Mouse (Mus musculus) midbrain, postnatal 0 days (tissue): ENCODE measurements around the gene Cntf. TPM values are rescaled to one million over a fixed set of nuclear protein-coding genes. Genes with fewer than 3 reads are reported as not detected.

Experiments used
- ATAC-seq: fragments of 200-750 bp; cut with Nextera tagmentation; 2 replicates; pipeline ENCODE4 v1.8.0; 2017; ENCODE audit warnings: moderate number of reproducible peaks, mild to moderate bottlenecking, moderate TSS enrichment, moderate library complexity; ENCODE audit not compliant: low FRiP score
- DNase-seq: peaks from one replicate; pipeline ENCODE4 v3.0.0-alpha.2; 2015; ENCODE audit warnings: low spot score
- H3K27ac ChIP-seq: fragments of 300-500 bp; sonication (generic); 2 replicates; pipeline ENCODE4 v1.5.1; 2014; ENCODE audit warnings: low read depth, mild to moderate bottlenecking, low read length, mixed read lengths
- H3K27me3 ChIP-seq: fragments of 300-500 bp; sonication (generic); 2 replicates; pipeline ENCODE4 v1.6.1; 2014; ENCODE audit warnings: low read length, control low read depth, mixed read lengths; ENCODE audit not compliant: insufficient read depth
- H3K36me3 ChIP-seq: fragments of 300-500 bp; sonication (generic); 2 replicates; pipeline ENCODE4 v1.6.1; 2014; ENCODE audit warnings: low read length, control low read depth, mixed read lengths; ENCODE audit not compliant: insufficient read depth
- H3K4me1 ChIP-seq: fragments of 300-500 bp; sonication (generic); 2 replicates; pipeline ENCODE4 v1.6.1; 2014; ENCODE audit warnings: mild to moderate bottlenecking, control low read depth, antibody characterized with exemption, low read length, mixed read lengths; ENCODE audit not compliant: insufficient read depth
- H3K4me2 ChIP-seq: fragments of 300-500 bp; sonication (generic); 2 replicates; pipeline ENCODE4 v1.6.1; 2014; ENCODE audit warnings: low read depth, mild to moderate bottlenecking, low read length, mixed read lengths; ENCODE audit not compliant: poor library complexity, severe bottlenecking
- H3K4me3 ChIP-seq: fragments of 300-500 bp; sonication (generic); 2 replicates; pipeline ENCODE4 v1.5.1; 2014; ENCODE audit warnings: low read depth, mild to moderate bottlenecking, low read length, moderate library complexity
- H3K9ac ChIP-seq: fragments of 300-500 bp; sonication (generic); replicated peaks from 2 replicates; pipeline ENCODE4 v1.6.1; 2014; ENCODE audit warnings: mild to moderate bottlenecking, low read length, moderate library complexity, mixed read lengths; ENCODE audit not compliant: poor library complexity, severe bottlenecking
- H3K9me3 ChIP-seq: fragments of 300-500 bp; sonication (generic); 2 replicates; pipeline ENCODE4 v1.6.1; 2016; ENCODE audit warnings: low read length, control low read depth
- CTCF ChIP-seq: IDR thresholded peaks from 2 replicates; pipeline ENCODE4 v1.5.1; 2016; ENCODE audit warnings: antibody characterized with exemption, mild to moderate bottlenecking
- WGBS: fragments of 180-500 bp; shearing (Covaris S2); extraction: QIAGEN DNeasy Blood & Tissue Kit; methylation state at CpG from one replicate; pipeline ENCODE4 v1.1.7; 2014; 5-methylcytosine and 5-hydroxymethylcytosine counted together
- polyA plus RNA-seq: library from polyadenylated mRNA; unstranded; fragments of >200 nt; fragmentation: Nextera tagmentation; extraction: Ambion mirVana; gene quantifications from 2 replicates; pipeline ENCODE4 v1.2.1, GENCODE M21; 2015
- total RNA-seq: library from RNA; depleted of rRNA; stranded (reverse); fragments of >200 nt; gene quantifications from 2 replicates; pipeline ENCODE4 v1.2.3, GENCODE M21; 2014; rRNA removed

Cntf gene
- 1.2 and 1.5 TPM in 2 replicates for total RNA-seq
- 0.72 and 1.0 TPM in 2 replicates for polyA plus RNA-seq

DNA sequence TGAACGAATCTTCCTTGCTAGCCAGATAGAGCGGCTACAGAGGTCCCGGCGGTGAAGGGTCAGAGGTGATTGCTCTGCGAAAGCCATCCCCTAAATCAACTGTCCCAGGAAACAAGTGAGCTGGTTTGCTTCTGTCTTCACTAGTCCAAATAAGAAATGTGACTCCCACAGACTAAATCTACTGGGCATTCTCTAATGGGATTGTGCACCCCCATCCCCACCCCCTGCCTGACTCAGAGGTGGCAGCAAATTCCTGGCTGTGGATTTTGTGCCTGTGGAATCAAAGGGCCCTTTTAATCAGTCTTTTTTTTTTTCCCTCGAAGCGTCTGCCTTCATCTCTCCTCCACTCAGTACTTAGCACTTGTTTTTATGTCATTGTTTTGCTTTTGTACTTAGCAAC lies at the start of gene Cntf:
TSS of gene Cntf (minus strand) at position 325 of the 400 bp plus-strand sequence.
- no peak for ATAC-seq

DNA sequence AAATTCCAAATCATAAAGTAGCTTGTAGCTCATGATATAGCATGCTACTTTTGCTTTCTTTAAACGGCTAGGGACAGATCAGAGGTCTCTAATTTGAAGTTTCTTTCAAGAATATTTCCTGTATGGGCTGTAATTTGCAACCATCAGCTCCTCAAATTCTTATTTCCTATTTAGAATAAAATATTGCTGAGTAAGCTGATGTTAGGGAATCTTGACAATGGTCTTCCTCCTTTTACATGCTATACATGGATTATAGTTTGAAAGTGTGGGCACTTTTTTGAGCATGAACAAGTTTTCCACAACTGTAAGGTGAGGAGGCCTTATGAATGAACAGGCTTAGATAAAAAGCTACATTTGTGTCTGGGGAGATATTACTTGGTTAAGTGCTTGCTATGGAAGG lies 48.5 kb upstream of the Cntf start:
- Histone ChIP-seq H3K9ac (no peak overlapping the region), H3K27me3 (no peaks in the 10 kb centered on the region), H3K4me1 (no peaks in the 10 kb centered on the region), H3K27ac (no peak overlapping the region), H3K9me3 (no peaks in the 10 kb centered on the region), H3K36me3 (no peaks in the 10 kb centered on the region), H3K4me2 (no peak overlapping the region), H3K4me3 (no peak overlapping the region)
- TF ChIP-seq CTCF = no peak
- DNase-seq = no peak
- WGBS = 77% methylated on average over 1 of the region's 1 CpGs
- no peak for ATAC-seq

More for the DNA sequence above, at the start of gene Cntf:
- no peak within 1 kb of the TSS for H3K27ac ChIP-seq
- WGBS = 70% methylated on average over 7 of the region's 7 CpGs
- no peak within 1 kb of the TSS for H3K4me3 ChIP-seq
- H3K4me2 ChIP-seq = no peak within 1 kb of the TSS
- no peak for TF ChIP-seq CTCF
- H3K27me3 ChIP-seq = no peaks in the 10 kb centered on the region
- no peak for DNase-seq
- H3K9ac ChIP-seq = no peak within 1 kb of the TSS
- H3K9me3 ChIP-seq = no peaks in the 10 kb centered on the region
- peaks cover 20% of the 10 kb centered on the region for H3K36me3 ChIP-seq
- H3K4me1 ChIP-seq = no peaks in the 10 kb centered on the region

DNA sequence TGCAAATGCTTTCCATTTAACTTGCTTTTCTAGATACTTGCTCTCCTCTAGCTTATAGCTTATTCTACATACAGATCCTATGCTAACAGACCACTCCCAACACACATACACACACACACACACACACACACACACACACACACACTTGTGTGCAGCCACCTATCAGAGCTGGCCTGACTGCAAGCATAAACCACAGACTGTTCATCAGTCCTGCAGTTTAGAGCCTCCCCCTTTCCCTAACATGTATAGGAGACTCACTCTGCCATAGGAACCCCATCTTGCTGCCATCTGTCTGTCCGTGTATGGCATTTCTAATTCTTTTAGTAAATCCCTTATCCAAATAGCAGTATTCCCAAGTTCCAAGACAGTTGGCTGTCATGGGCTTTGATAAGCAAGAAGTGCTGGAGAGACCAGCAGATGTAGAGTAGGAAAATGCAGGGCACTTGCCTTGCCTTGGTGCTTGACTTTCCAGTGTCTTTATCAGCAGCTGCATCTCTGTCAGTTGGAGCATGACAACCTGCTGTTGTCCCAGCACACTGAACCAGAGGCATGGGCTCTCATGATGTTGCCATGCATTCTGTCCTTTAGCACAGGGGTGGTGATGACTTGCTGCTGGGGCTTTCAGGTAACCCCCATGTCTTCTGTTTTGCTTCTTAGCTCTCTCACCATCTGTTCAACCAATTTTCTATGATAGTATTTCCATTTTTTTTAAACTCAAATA lies 47.4 kb upstream of the Cntf start:
- H3K4me3 ChIP-seq = no peak overlapping the region
- DNase-seq (no peak), ATAC-seq (no peak)
- TF ChIP-seq CTCF = no peak
- H3K27ac ChIP-seq = no peak overlapping the region
- no peaks in the 10 kb centered on the region for H3K36me3 ChIP-seq
- no peak overlapping the region for H3K4me2 ChIP-seq
- no peaks in the 10 kb centered on the region for H3K4me1 ChIP-seq
- H3K9me3 ChIP-seq = no peaks in the 10 kb centered on the region
- H3K9ac ChIP-seq = no peak overlapping the region
- 60% methylated on average over 1 of the region's 1 CpGs for WGBS
- H3K27me3 ChIP-seq = no peaks in the 10 kb centered on the region

DNA sequence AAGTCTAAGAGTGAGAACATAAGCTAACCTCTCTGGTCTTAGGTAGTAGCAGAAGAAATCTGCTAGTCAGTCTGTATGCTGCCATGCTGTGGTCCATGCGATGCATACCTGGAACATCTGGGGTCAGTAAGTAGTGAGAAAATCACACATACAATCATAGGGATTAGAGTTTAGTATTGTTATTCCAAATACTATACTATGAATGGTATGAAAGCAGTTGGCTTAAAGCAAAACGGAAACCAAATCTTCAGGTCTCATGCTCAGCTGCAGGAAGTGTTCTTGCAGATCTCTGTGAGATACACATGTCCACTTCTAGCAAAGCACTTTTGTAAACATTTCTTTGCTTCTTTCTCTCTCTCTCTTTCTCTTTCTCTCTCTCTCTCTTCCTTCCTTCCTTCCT lies 40.8 kb upstream of the Cntf start:
- no peaks in the 10 kb centered on the region for H3K9me3 ChIP-seq
- H3K4me2 ChIP-seq = no peak overlapping the region
- no peak overlapping the region for H3K27ac ChIP-seq
- H3K4me3 ChIP-seq = no peak overlapping the region
- no peaks in the 10 kb centered on the region for H3K27me3 ChIP-seq
- WGBS = 79% methylated on average over 2 of the region's 2 CpGs
- no peaks in the 10 kb centered on the region for H3K36me3 ChIP-seq
- no peak for ATAC-seq
- no peak for DNase-seq
- H3K4me1 ChIP-seq = no peaks in the 10 kb centered on the region
- no peak overlapping the region for H3K9ac ChIP-seq
- TF ChIP-seq CTCF = no peak

DNA sequence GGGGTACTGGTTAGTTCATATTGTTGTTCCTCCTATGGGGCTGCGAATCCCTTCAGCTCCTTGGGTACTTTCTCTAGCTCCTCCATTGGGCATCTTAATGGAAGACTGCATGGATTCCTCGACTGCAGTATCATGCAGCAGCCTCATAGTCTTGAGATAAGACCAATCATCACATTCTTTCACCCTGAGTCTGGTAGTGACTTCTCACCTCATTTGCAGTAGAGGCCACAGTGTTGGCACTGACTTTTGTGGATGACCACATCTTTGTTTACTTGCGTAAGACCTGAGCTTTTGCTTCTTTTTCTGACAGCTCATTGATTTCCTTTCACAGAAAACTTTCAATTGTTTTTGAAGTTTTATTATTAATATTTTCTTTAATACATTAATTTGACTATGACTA lies 40.3 kb upstream of the Cntf start:
- TF ChIP-seq CTCF = no peak
- Histone ChIP-seq H3K27ac (no peak overlapping the region), H3K27me3 (no peaks in the 10 kb centered on the region), H3K9ac (no peak overlapping the region), H3K4me2 (no peak overlapping the region), H3K4me1 (no peaks in the 10 kb centered on the region), H3K36me3 (no peaks in the 10 kb centered on the region), H3K4me3 (no peak overlapping the region), H3K9me3 (no peaks in the 10 kb centered on the region)
- WGBS = 88% methylated on average over 3 of the region's 3 CpGs
- ATAC-seq (no peak), DNase-seq (no peak)

DNA sequence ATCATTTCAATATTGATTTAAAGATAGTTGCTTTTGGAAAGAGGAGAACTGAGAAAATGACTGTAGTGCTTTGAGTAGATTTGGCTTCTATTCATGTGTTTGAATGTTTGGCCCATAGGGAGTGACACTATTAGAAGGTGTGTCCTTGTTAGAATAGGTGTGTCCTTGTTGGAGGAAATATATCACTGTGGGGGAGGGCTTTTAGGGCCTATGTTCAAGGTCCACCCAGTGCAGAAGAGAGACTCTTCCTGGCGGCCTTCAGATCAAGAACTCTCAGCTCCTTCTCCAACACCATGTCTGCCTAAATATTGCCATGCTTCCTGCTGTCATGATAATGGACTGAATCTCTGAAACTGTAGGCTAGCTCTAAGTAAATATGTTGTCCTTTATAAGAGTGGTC lies 38.8 kb upstream of the Cntf start:
- no peak for ATAC-seq
- no peak overlapping the region for H3K9ac ChIP-seq
- H3K9me3 ChIP-seq = no peaks in the 10 kb centered on the region
- TF ChIP-seq CTCF = no peak
- no peaks in the 10 kb centered on the region for H3K27me3 ChIP-seq
- no peaks in the 10 kb centered on the region for H3K4me1 ChIP-seq
- H3K27ac ChIP-seq = no peak overlapping the region
- no peak overlapping the region for H3K4me3 ChIP-seq
- H3K36me3 ChIP-seq = no peaks in the 10 kb centered on the region
- H3K4me2 ChIP-seq = no peak overlapping the region
- WGBS = 92% methylated on average over 1 of the region's 1 CpGs
- no peak for DNase-seq
